Mouse (Mus musculus) liver, embryonic 11.5 days (tissue): ENCODE results near the gene Hist1h2bc. TPM values are rescaled to one million over a fixed set of nuclear protein-coding genes. Genes with fewer than 3 reads are reported as not detected.

Experiments
- microRNA-seq: library from miRNA; unstranded; fragments of <30 nt; microRNA quantifications from one replicate; pipeline ENCODE4, GENCODE M21; 2017; ENCODE audit warnings: borderline number of aligned reads
- polyA plus RNA-seq: library from polyadenylated mRNA; unstranded; fragments of >200 nt; fragmentation: Nextera tagmentation; extraction: Ambion mirVana; gene quantifications from 2 replicates; pipeline ENCODE4 v1.2.1, GENCODE M21; 2014

Gene Hist1h2bc
- polyA plus RNA-seq, 1 experiment from 2014 or later = 35.7 TPM

Small RNAs within 50 kb of the gene (microRNA-seq; reads per million reads assigned to microRNA genes)
- gene Gm44350 = not detected

Other genes with a start within 250 kb of the Hist1h2bc start
- gene Btn1a1, start 218.3 kb upstream of the Hist1h2bc start, polyA plus RNA-seq = 1.8 and 2.2 TPM in 2 replicates
- gene Btn2a2, start 195.3 kb upstream of the Hist1h2bc start, polyA plus RNA-seq = 0.08 and 0.32 TPM in 2 replicates
- gene Hist1h4h, start 153.1 kb upstream of the Hist1h2bc start, polyA plus RNA-seq = 3.3 and 4.3 TPM in 2 replicates
- gene Hist1h2af, start 150.3 kb upstream of the Hist1h2bc start, polyA plus RNA-seq = 1.1 and 5.1 TPM in 2 replicates
- 5.2 TPM in 2 replicates for gene Hist1h3g, start 148.8 kb upstream of the Hist1h2bc start, polyA plus RNA-seq
- 1.6 and 1.7 TPM in 2 replicates for gene Hist1h2bh, start 140.8 kb upstream of the Hist1h2bc start, polyA plus RNA-seq
- gene Hist1h3f, start 140.1 kb upstream of the Hist1h2bc start, polyA plus RNA-seq = 0.42 and 0.62 TPM in 2 replicates
- 0.66 and 1.4 TPM in 2 replicates for gene Hist1h4f, start 132.6 kb upstream of the Hist1h2bc start, polyA plus RNA-seq
- 0.68 and 0.82 TPM in 2 replicates for gene Hist1h1d, start 130.9 kb upstream of the Hist1h2bc start, polyA plus RNA-seq
- 3.5 and 5.6 TPM in 2 replicates for gene Hist1h3e, start 121.8 kb upstream of the Hist1h2bc start, polyA plus RNA-seq
- gene Hist1h2ae, start 113.0 kb upstream of the Hist1h2bc start, polyA plus RNA-seq = 61.3 and 62.9 TPM in 2 replicates
- 5.7 and 6.3 TPM in 2 replicates for gene Hist1h2bg, start 112.8 kb upstream of the Hist1h2bc start, polyA plus RNA-seq
- 1.8 TPM in 2 replicates for gene Hist1h2bf, start 110.0 kb upstream of the Hist1h2bc start, polyA plus RNA-seq
- gene Hist1h2ad, start 109.8 kb upstream of the Hist1h2bc start, polyA plus RNA-seq = 0.84 and 0.92 TPM in 2 replicates
- gene Hist1h3d, start 108.4 kb upstream of the Hist1h2bc start, polyA plus RNA-seq = 7.7 and 8.5 TPM in 2 replicates
- 92.8 and 99.3 TPM in 2 replicates for gene Hist1h4d, start 102.6 kb upstream of the Hist1h2bc start, polyA plus RNA-seq
- 4.4 TPM in 2 replicates for gene Hist1h2be, start 63.1 kb upstream of the Hist1h2bc start, polyA plus RNA-seq
- 17.5 and 21.2 TPM in 2 replicates for gene Hist1h1e, start 61.6 kb upstream of the Hist1h2bc start, polyA plus RNA-seq
- 0.79 and 1.5 TPM in 2 replicates for gene Hist1h2ac, start 251 bp upstream of the Hist1h2bc start, polyA plus RNA-seq
- gene Hist1h1t, start 11.6 kb downstream of the Hist1h2bc start, polyA plus RNA-seq = not detected in 2 replicates
- gene Hist1h4c, start 14.3 kb downstream of the Hist1h2bc start, polyA plus RNA-seq = 5.1 and 5.2 TPM in 2 replicates
- 6.1 and 7.2 TPM in 2 replicates for gene Hfe, start 26.7 kb downstream of the Hist1h2bc start, polyA plus RNA-seq
- gene Hist1h1c, start 54.6 kb downstream of the Hist1h2bc start, polyA plus RNA-seq = 24.2 and 25.8 TPM in 2 replicates
- 6.1 and 6.7 TPM in 2 replicates for gene Hist1h3c, start 61.4 kb downstream of the Hist1h2bc start, polyA plus RNA-seq
- 3.1 and 4.6 TPM in 2 replicates for gene Hist1h2bb, start 62.5 kb downstream of the Hist1h2bc start, polyA plus RNA-seq
- gene Hist1h2ab, start 66.9 kb downstream of the Hist1h2bc start, polyA plus RNA-seq = 38.5 and 42.1 TPM in 2 replicates
- gene Hist1h3b, start 68.1 kb downstream of the Hist1h2bc start, polyA plus RNA-seq = 5.5 and 8.3 TPM in 2 replicates
- gene Hist1h4b, start 72.8 kb downstream of the Hist1h2bc start, polyA plus RNA-seq = 4.0 TPM in 2 replicates
- 0.57 TPM in 1 of 2 replicates, not detected in the other for gene Hist1h4a, start 77.0 kb downstream of the Hist1h2bc start, polyA plus RNA-seq
- 4.2 and 8.8 TPM in 2 replicates for gene Hist1h3a, start 78.2 kb downstream of the Hist1h2bc start, polyA plus RNA-seq
- gene Hist1h1a, start 79.5 kb downstream of the Hist1h2bc start, polyA plus RNA-seq = 2.8 and 3.9 TPM in 2 replicates
- not detected in 2 replicates for gene Trim38, start 85.7 kb downstream of the Hist1h2bc start, polyA plus RNA-seq
- 0.26 and 0.56 TPM in 2 replicates for gene Slc17a2, start 122.8 kb downstream of the Hist1h2bc start, polyA plus RNA-seq
- gene Slc17a3, start 155.2 kb downstream of the Hist1h2bc start, polyA plus RNA-seq = 0.36 and 0.43 TPM in 2 replicates
- gene Slc17a1, start 183.6 kb downstream of the Hist1h2bc start, polyA plus RNA-seq = not detected in 2 replicates
- 0.06 TPM in 1 of 2 replicates, not detected in the other for gene Slc17a4, start 230.8 kb downstream of the Hist1h2bc start, polyA plus RNA-seq
- gene Hist1h2ba, start 250.0 kb downstream of the Hist1h2bc start, polyA plus RNA-seq = not detected in 2 replicates